Mouse (Mus musculus) spleen, postnatal 14 days (tissue): ENCODE results near the gene Tspo.
A peak's percentile ranks its signal among the peaks of the same experiment; 100 is the strongest.

Source experiments
- DNase-seq, 2 experiments: peaks; one replicate each; pipeline ENCODE4 v3.0.0; 2021 to 2022; ENCODE audit warnings: low spot score in 2 of 2

Tspo gene

GRCm38 (mm10) chr15:83541647-83542287 is 21.6 kb upstream of the Tspo start:
- no peak for DNase-seq

GRCm38 (mm10) chr15:83546029-83546428 is 17.4 kb upstream of the Tspo start:
- DNase-seq = no peak

- DNase-seq = no peak
Measured at GRCm38 (mm10) chr15:83547144-83547543, 16.2 kb upstream of the Tspo start.

GRCm38 (mm10) chr15:83550137-83550536 is 13.3 kb upstream of the Tspo start:
- DNase-seq = no peak

- no peak for DNase-seq
Measured at GRCm38 (mm10) chr15:83553831-83554230, 9.6 kb upstream of the Tspo start.

- peak; percentile 79 to 82 for DNase-seq
Measured at GRCm38 (mm10) chr15:83555161-83555974, 8.0 kb upstream of the Tspo start.

GRCm38 (mm10) chr15:83560941-83561477 is 2.4 kb upstream of the Tspo start:
- DNase-seq = no peak

GRCm38 (mm10) chr15:83562626-83563270 is 644 bp upstream of the Tspo start:
- peak; percentile 52 to 66 for DNase-seq

- peak; percentile 39 to 47 for DNase-seq
Measured at GRCm38 (mm10) chr15:83563857-83564651, 662 bp downstream of the Tspo start.

GRCm38 (mm10) chr15:83565434-83565833 is 2.0 kb downstream of the Tspo start:
- peak; percentile 29 to 47 for DNase-seq

GRCm38 (mm10) chr15:83566006-83566405 is 2.6 kb downstream of the Tspo start:
- DNase-seq = no peak

GRCm38 (mm10) chr15:83567728-83568127 is 4.3 kb downstream of the Tspo start:
- no peak for DNase-seq

- DNase-seq = no peak
Measured at GRCm38 (mm10) chr15:83568544-83568943, 5.2 kb downstream of the Tspo start.

- DNase-seq = no peak
Measured at GRCm38 (mm10) chr15:83569682-83570081, 6.3 kb downstream of the Tspo start.

GRCm38 (mm10) chr15:83570641-83571040 is 7.2 kb downstream of the Tspo start:
- DNase-seq = no peak

- no peak for DNase-seq
Measured at GRCm38 (mm10) chr15:83571636-83572035, 8.2 kb downstream of the Tspo start.

GRCm38 (mm10) chr15:83572132-83572531 is 8.7 kb downstream of the Tspo start:
- DNase-seq = no peak

GRCm38 (mm10) chr15:83573606-83574005 is 10.2 kb downstream of the Tspo start:
- DNase-seq = no peak

- DNase-seq = no peak
Measured at GRCm38 (mm10) chr15:83574731-83575351, 11.4 kb downstream of the Tspo start.

GRCm38 (mm10) chr15:83575543-83575942 is 12.2 kb downstream of the Tspo start:
- no peak for DNase-seq

- DNase-seq = no peak
Measured at GRCm38 (mm10) chr15:83576651-83577050, 13.3 kb downstream of the Tspo start.
